Mouse (Mus musculus) heart, embryonic 12.5 days (tissue): Measurements from ENCODE around the gene Spem2. TPM values are rescaled to one million over a fixed set of nuclear protein-coding genes. Genes with fewer than 3 reads are reported as not detected.

Experiments
- ATAC-seq: fragments of 200-750 bp; cut with Nextera tagmentation; 2 replicates; pipeline ENCODE4 v1.8.0; 2017; ENCODE audit warnings: moderate TSS enrichment, moderate library complexity; ENCODE audit not compliant: insufficient number of reproducible peaks, low FRiP score
- H3K27ac ChIP-seq: fragments of 300-500 bp; sonication (generic); 2 replicates; pipeline ENCODE4 v1.5.1; 2016; ENCODE audit warnings: mild to moderate bottlenecking, moderate library complexity; ENCODE audit not compliant: poor library complexity, severe bottlenecking
- H3K27me3 ChIP-seq: fragments of 300-500 bp; sonication (generic); replicated peaks from 2 replicates; pipeline ENCODE4 v1.6.1; 2016; ENCODE audit warnings: mild to moderate bottlenecking, moderate library complexity
- H3K36me3 ChIP-seq: fragments of 300-500 bp; sonication (generic); 2 replicates; pipeline ENCODE4 v1.6.1; 2016; ENCODE audit warnings: mild to moderate bottlenecking, moderate library complexity
- H3K4me1 ChIP-seq: fragments of 300-500 bp; sonication (generic); replicated peaks from 2 replicates; pipeline ENCODE4 v1.6.1; 2016; ENCODE audit warnings: mild to moderate bottlenecking
- H3K4me2 ChIP-seq: fragments of 300-500 bp; sonication (generic); 2 replicates; pipeline ENCODE4 v1.6.1; 2016; ENCODE audit warnings: mild to moderate bottlenecking, moderate library complexity
- H3K4me3 ChIP-seq: fragments of 300-500 bp; sonication (generic); 2 replicates; pipeline ENCODE4 v1.5.1; 2016; ENCODE audit warnings: mild to moderate bottlenecking
- H3K9ac ChIP-seq: fragments of 300-500 bp; sonication (generic); 2 replicates; pipeline ENCODE4 v1.6.1; 2016; ENCODE audit warnings: mild to moderate bottlenecking, moderate library complexity
- H3K9me3 ChIP-seq: fragments of 300-500 bp; sonication (generic); replicated peaks from 2 replicates; pipeline ENCODE4 v1.6.1; 2016; ENCODE audit warnings: mild to moderate bottlenecking, moderate library complexity
- WGBS: fragments of 180-500 bp; shearing (Covaris S2); methylation state at CpG from one replicate; pipeline ENCODE4 v1.1.7; 2016; 5-methylcytosine and 5-hydroxymethylcytosine counted together
- polyA plus RNA-seq: library from polyadenylated mRNA; unstranded; fragments of >200 nt; fragmentation: Nextera tagmentation; extraction: Ambion mirVana; gene quantifications from 2 replicates; pipeline ENCODE4 v1.2.1, GENCODE M21; 2016

Spem2 gene
- polyA plus RNA-seq, 1 experiment from 2014 or later: not detected

- ATAC-seq: no peak
- no peaks in the 10 kb centered on the region for H3K9me3 ChIP-seq
- H3K36me3 ChIP-seq: no peaks in the 10 kb centered on the region
- peak overlapping the region; percentile 92 for H3K4me2 ChIP-seq
- H3K4me3 ChIP-seq: 0 out of 2 replicates have a peak overlapping the region, but pooled peaks have one; percentile 47
- H3K9ac ChIP-seq: no peak overlapping the region
- peaks cover 50% of the 10 kb centered on the region for H3K27me3 ChIP-seq
- peaks cover 45% of the 10 kb centered on the region for H3K4me1 ChIP-seq
- WGBS: 15% methylated on average over 9 of the region's 9 CpGs
- no peak overlapping the region for H3K27ac ChIP-seq
These were observed 17.2 kb upstream of the Spem2 start for GRCm38 (mm10) chr11:69835326-69835965.

- H3K4me2 ChIP-seq: peak overlapping the region; percentile 92
- H3K36me3 ChIP-seq: no peaks in the 10 kb centered on the region
- peaks cover 50% of the 10 kb centered on the region for H3K27me3 ChIP-seq
- H3K4me1 ChIP-seq: peaks cover 39% of the 10 kb centered on the region
- no peaks in the 10 kb centered on the region for H3K9me3 ChIP-seq
- H3K9ac ChIP-seq: peak overlapping the region; percentile 76
- ATAC-seq: no peak
- H3K4me3 ChIP-seq: peak overlapping the region; percentile 47
- no peak overlapping the region for H3K27ac ChIP-seq
- WGBS: 5% methylated on average over 37 of the region's 48 CpGs
These were observed 15.8 kb upstream of the Spem2 start for GRCm38 (mm10) chr11:69834001-69834549.

- H3K36me3 ChIP-seq: no peaks in the 10 kb centered on the region
- H3K9me3 ChIP-seq: no peaks in the 10 kb centered on the region
- ATAC-seq: no peak
- peaks cover 50% of the 10 kb centered on the region for H3K27me3 ChIP-seq
- H3K27ac ChIP-seq: no peak overlapping the region
- H3K4me3 ChIP-seq: peak overlapping the region; percentile 47
- H3K4me2 ChIP-seq: peak overlapping the region; percentile 92
- peaks cover 36% of the 10 kb centered on the region for H3K4me1 ChIP-seq
- 41% methylated on average over 8 of the region's 8 CpGs for WGBS
- H3K9ac ChIP-seq: peak overlapping the region; percentile 76
These were observed 15.3 kb upstream of the Spem2 start for GRCm38 (mm10) chr11:69833554-69833953.

GRCm38 (mm10) chr11:69828832-69829231 is 10.6 kb upstream of the Spem2 start:
- WGBS: 74% methylated on average over 5 of the region's 5 CpGs
- Histone ChIP-seq H3K27ac (no peak overlapping the region), H3K36me3 (peaks cover 35% of the 10 kb centered on the region), H3K4me1 (peaks cover 3% of the 10 kb centered on the region; the same call in 1 of the 2 replicates), H3K9me3 (no peaks in the 10 kb centered on the region), H3K27me3 (peaks cover 21% of the 10 kb centered on the region), H3K9ac (no peak overlapping the region), H3K4me2 (no peak overlapping the region), H3K4me3 (no peak overlapping the region)
- ATAC-seq: peak; percentile 52

- ATAC-seq: no peak
- Histone ChIP-seq H3K36me3 (peaks cover 35% of the 10 kb centered on the region), H3K4me2 (no peak overlapping the region), H3K27me3 (0 out of 2 replicates have a peak, but pooled peaks cover 3% of the 10 kb centered on the region), H3K9me3 (no peaks in the 10 kb centered on the region), H3K9ac (no peak overlapping the region), H3K4me3 (no peak overlapping the region), H3K4me1 (no peaks in the 10 kb centered on the region), H3K27ac (no peak overlapping the region)
- WGBS: 54% methylated on average over 2 of the region's 2 CpGs
These were observed 5.2 kb upstream of the Spem2 start for GRCm38 (mm10) chr11:69823456-69823855.

GRCm38 (mm10) chr11:69822080-69822479 is 3.8 kb upstream of the Spem2 start, which contains the start of gene Spem1:
Spem1 (minus strand) TSS chr11:69822180.
- no peak for ATAC-seq
- WGBS: 88% methylated on average over 3 of the region's 3 CpGs
- H3K4me1 ChIP-seq: no peaks in the 10 kb centered on the region

GRCm38 (mm10) chr11:69818871-69819270 is 606 bp upstream of the Spem2 start:
- no peak overlapping the region for H3K27ac ChIP-seq
- H3K27me3 ChIP-seq: 0 out of 2 replicates have a peak, but pooled peaks cover 6% of the 10 kb centered on the region
- WGBS: 86% methylated on average over 8 of the region's 8 CpGs
- no peak overlapping the region for H3K9ac ChIP-seq
- H3K4me1 ChIP-seq: no peaks in the 10 kb centered on the region
- no peak overlapping the region for H3K4me2 ChIP-seq
- no peak overlapping the region for H3K4me3 ChIP-seq
- H3K9me3 ChIP-seq: no peaks in the 10 kb centered on the region; the same call in 1 of the 2 replicates
- no peak for ATAC-seq
- H3K36me3 ChIP-seq: no peaks in the 10 kb centered on the region

More at GRCm38 (mm10) chr11:69822080-69822479, 3.8 kb upstream of the Spem2 start, which contains the start of gene Spem1:
- Histone ChIP-seq H3K36me3 (peaks cover 21% of the 10 kb centered on the region), H3K4me2 (no peak within 1 kb of the TSS), H3K4me3 (no peak within 1 kb of the TSS), H3K27ac (no peak within 1 kb of the TSS), H3K9ac (no peak within 1 kb of the TSS), H3K27me3 (0 out of 2 replicates have a peak, but pooled peaks cover 3% of the 10 kb centered on the region), H3K9me3 (no peaks in the 10 kb centered on the region; the same call in 1 of the 2 replicates)

- Histone ChIP-seq H3K36me3 (no peaks in the 10 kb centered on the region), H3K4me1 (no peaks in the 10 kb centered on the region), H3K9me3 (no peaks in the 10 kb centered on the region; the same call in 1 of the 2 replicates), H3K27me3 (0 out of 2 replicates have a peak, but pooled peaks cover 6% of the 10 kb centered on the region), H3K9ac (no peak overlapping the region), H3K27ac (no peak overlapping the region), H3K4me2 (no peak overlapping the region), H3K4me3 (no peak overlapping the region)
- WGBS: 89% methylated on average over 12 of the region's 12 CpGs
- no peak for ATAC-seq
These were observed 1.7 kb downstream of the Spem2 start for GRCm38 (mm10) chr11:69816520-69816919.

- no peaks in the 10 kb centered on the region; the same call in 1 of the 2 replicates for H3K9me3 ChIP-seq
- WGBS: 55% methylated on average over 10 of the region's 10 CpGs
- no peak within 1 kb of the TSS for H3K27ac ChIP-seq
- no peaks in the 10 kb centered on the region for H3K4me1 ChIP-seq
- 0 out of 2 replicates have a peak, but pooled peaks cover 3% of the 10 kb centered on the region for H3K27me3 ChIP-seq
- no peak within 1 kb of the TSS for H3K9ac ChIP-seq
- no peak for ATAC-seq
- no peak within 1 kb of the TSS for H3K4me2 ChIP-seq
- no peaks in the 10 kb centered on the region for H3K36me3 ChIP-seq
- no peak within 1 kb of the TSS for H3K4me3 ChIP-seq
These were observed 3.1 kb downstream of the Spem2 start, which contains the start of gene Gm39566 for GRCm38 (mm10) chr11:69815155-69815554. Gm39566 (minus strand) TSS chr11:69815298.

GRCm38 (mm10) chr11:69810280-69810679 is 8.0 kb downstream of the Spem2 start:
- Histone ChIP-seq H3K9me3 (0 out of 2 replicates have a peak, but pooled peaks cover 3% of the 10 kb centered on the region), H3K36me3 (no peaks in the 10 kb centered on the region), H3K4me3 (no peak overlapping the region), H3K4me2 (no peak overlapping the region), H3K27ac (no peak overlapping the region), H3K9ac (no peak overlapping the region), H3K27me3 (peaks cover 12% of the 10 kb centered on the region), H3K4me1 (no peaks in the 10 kb centered on the region)
- ATAC-seq: no peak

GRCm38 (mm10) chr11:69807641-69808040 is 10.6 kb downstream of the Spem2 start:
- WGBS: 68% methylated on average over 2 of the region's 2 CpGs
- Histone ChIP-seq H3K9me3 (0 out of 2 replicates have a peak, but pooled peaks cover 3% of the 10 kb centered on the region), H3K27ac (no peak overlapping the region), H3K4me2 (no peak overlapping the region), H3K4me3 (no peak overlapping the region), H3K27me3 (peaks cover 16% of the 10 kb centered on the region), H3K36me3 (no peaks in the 10 kb centered on the region), H3K9ac (no peak overlapping the region), H3K4me1 (peaks cover 20% of the 10 kb centered on the region)
- ATAC-seq: no peak
